Mouse (Mus musculus) embryonic facial prominence, embryonic 11.5 days (tissue): Measurements from ENCODE around the gene Slc20a1. TPM values are rescaled to one million over a fixed set of nuclear protein-coding genes. Genes with fewer than 3 reads are reported as not detected.

Experiments used
- ATAC-seq: fragments of 200-750 bp; cut with Nextera tagmentation; replicated peaks from 2 replicates; pipeline ENCODE4 v1.8.0; 2017; ENCODE audit warnings: low read depth; ENCODE audit not compliant: insufficient number of reproducible peaks, low FRiP score, low TSS enrichment
- DNase-seq: peaks from one replicate; pipeline ENCODE4 v3.0.0-alpha.2; 2015; ENCODE audit warnings: low spot score
- H3K27ac ChIP-seq: fragments of 300-500 bp; sonication (generic); replicated peaks from 2 replicates; pipeline ENCODE4 v1.5.1; 2014; ENCODE audit warnings: mild to moderate bottlenecking, low read depth, low read length, control low read depth
- H3K27me3 ChIP-seq: fragments of 300-500 bp; sonication (generic); 2 replicates; pipeline ENCODE4 v1.6.1; 2014; ENCODE audit warnings: mild to moderate bottlenecking, low read length, moderate library complexity, mixed read lengths; ENCODE audit not compliant: control insufficient read depth, insufficient read depth
- H3K36me3 ChIP-seq: fragments of 300-500 bp; sonication (generic); replicated peaks from 2 replicates; pipeline ENCODE4 v1.6.1; 2014; ENCODE audit warnings: low read depth, mild to moderate bottlenecking, low read length, moderate library complexity, mixed read lengths; ENCODE audit not compliant: control insufficient read depth, insufficient read depth
- H3K4me1 ChIP-seq: fragments of 300-500 bp; sonication (generic); 2 replicates; pipeline ENCODE4 v1.6.1; 2014; ENCODE audit warnings: low read length, mixed read lengths; ENCODE audit not compliant: control insufficient read depth, insufficient read depth
- H3K4me2 ChIP-seq: fragments of 300-500 bp; sonication (generic); 2 replicates; pipeline ENCODE4 v1.6.1; 2014; ENCODE audit warnings: low read depth, mild to moderate bottlenecking, control low read depth, low read length, moderate library complexity
- H3K4me3 ChIP-seq: fragments of 300-500 bp; sonication (generic); 2 replicates; pipeline ENCODE4 v1.5.1; 2014; ENCODE audit warnings: low read depth, low read length, control low read depth
- H3K9ac ChIP-seq: fragments of 300-500 bp; sonication (generic); replicated peaks from 2 replicates; pipeline ENCODE4 v1.6.1; 2014; ENCODE audit warnings: mild to moderate bottlenecking, control low read depth, low read length
- H3K9me3 ChIP-seq: fragments of 300-500 bp; sonication (generic); replicated peaks from 2 replicates; pipeline ENCODE4 v1.6.1; 2016; ENCODE audit warnings: mild to moderate bottlenecking, low read length, inconsistent platforms, mixed read lengths; ENCODE audit not compliant: control insufficient read depth
- WGBS: fragments of 180-500 bp; shearing (Covaris S2); extraction: QIAGEN DNeasy Blood & Tissue Kit; methylation state at CpG from one replicate; pipeline ENCODE4 v1.1.7; 2014; 5-methylcytosine and 5-hydroxymethylcytosine counted together
- polyA plus RNA-seq: library from polyadenylated mRNA; unstranded; fragments of >200 nt; fragmentation: Nextera tagmentation; extraction: Ambion mirVana; gene quantifications from 2 replicates; pipeline ENCODE4 v1.2.1, GENCODE M21; 2014

Gene Slc20a1
- polyA plus RNA-seq, 1 experiment from 2014 or later, result 51.6 TPM

DNA sequence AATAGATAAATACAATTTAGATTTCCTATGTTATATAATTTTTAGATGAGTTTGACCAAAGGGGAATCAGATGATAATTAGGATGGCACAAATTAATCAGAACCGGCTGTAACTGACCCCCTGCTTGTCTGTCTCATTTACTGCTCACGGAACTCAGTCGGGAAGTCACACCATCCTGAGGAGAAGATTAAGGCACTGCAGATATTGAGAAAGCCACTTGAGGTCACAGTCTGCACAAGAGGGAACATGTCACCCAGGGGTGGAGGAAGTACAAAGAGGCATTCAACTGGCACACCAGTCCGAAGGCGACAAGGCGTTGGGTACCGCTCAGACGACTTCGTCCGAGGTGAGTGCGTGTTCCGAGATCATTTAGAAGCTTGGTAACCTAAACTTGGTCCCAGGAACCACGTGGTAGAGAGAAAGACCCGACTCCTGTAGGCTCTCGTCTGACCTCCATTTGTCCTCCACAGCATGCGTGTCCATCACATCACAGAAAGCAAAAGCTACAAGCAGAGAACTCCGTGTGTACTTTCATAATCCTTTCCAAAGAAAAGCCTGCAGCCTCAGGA is 26.8 kb downstream of the Slc20a1 start:
- WGBS, result 90% methylated on average over 17 of the region's 17 CpGs
- Histone ChIP-seq H3K9ac (no peak overlapping the region), H3K27me3 (no peaks in the 10 kb centered on the region), H3K27ac (no peak overlapping the region), H3K4me3 (no peak overlapping the region), H3K4me2 (no peak overlapping the region), H3K9me3 (no peaks in the 10 kb centered on the region), H3K36me3 (no peaks in the 10 kb centered on the region), H3K4me1 (no peaks in the 10 kb centered on the region)
- ATAC-seq, result no peak
- no peak for DNase-seq

DNA sequence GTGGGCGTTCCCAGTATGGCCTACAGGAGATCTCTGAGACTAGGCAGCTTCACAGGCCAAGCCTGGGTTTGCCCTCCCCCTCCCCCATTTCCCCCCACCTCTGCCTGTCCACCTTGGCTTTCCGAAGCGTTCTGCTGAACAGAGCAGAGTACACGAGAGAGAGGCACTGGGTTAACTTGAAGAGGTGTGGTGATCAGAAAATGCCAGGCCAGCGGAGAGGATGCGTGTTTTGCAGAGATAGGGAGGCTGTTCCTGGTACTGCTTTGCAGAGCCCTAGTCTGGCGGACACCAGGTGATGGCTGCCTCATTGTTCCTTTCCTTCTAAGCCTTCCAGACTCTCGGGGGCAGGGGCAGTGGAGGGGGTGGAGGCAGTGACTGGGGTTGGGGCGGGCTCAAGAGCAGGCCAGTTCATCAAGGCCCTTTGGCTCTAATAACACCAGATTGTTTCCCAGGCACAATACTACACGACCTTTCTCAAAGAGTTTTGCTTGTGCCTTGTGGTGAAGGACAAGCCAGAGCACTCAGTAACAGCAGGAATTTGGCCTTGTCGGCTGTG is 27.8 kb downstream of the Slc20a1 start:
- Histone ChIP-seq H3K27ac (no peak overlapping the region), H3K9ac (no peak overlapping the region), H3K4me2 (no peak overlapping the region), H3K4me3 (no peak overlapping the region), H3K27me3 (no peaks in the 10 kb centered on the region), H3K9me3 (no peaks in the 10 kb centered on the region), H3K4me1 (no peaks in the 10 kb centered on the region), H3K36me3 (no peaks in the 10 kb centered on the region)
- WGBS, result 68% methylated on average over 11 of the region's 11 CpGs
- DNase-seq (no peak), ATAC-seq (peak; percentile 84)

DNA sequence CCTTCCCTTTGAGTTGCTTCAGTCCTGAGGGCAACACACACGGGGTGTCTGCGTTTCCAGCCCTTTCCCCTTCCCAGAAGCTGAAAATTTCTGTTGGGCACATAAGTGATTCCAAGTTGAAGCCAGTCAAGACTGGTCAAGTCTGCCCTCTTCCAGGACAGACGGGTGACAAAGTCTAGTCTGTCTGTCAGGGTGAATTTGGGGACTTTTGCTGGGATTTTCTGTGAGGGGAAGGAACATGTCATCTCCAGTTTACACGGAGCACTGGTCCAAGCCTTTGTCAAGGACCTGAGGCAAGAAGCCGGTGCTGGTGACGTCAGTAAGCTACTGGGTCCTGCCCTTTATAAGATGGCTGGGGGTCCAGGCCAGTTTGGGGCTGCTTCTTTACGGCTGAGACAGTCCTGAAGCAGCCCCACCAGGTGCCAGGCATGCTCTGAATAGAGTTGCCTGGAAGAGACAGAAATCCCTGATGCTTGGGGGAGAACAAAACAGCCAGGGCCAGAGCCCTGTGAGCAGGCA is 28.5 kb downstream of the Slc20a1 start:
- no peak for DNase-seq
- H3K27ac ChIP-seq, result no peak overlapping the region

DNA sequence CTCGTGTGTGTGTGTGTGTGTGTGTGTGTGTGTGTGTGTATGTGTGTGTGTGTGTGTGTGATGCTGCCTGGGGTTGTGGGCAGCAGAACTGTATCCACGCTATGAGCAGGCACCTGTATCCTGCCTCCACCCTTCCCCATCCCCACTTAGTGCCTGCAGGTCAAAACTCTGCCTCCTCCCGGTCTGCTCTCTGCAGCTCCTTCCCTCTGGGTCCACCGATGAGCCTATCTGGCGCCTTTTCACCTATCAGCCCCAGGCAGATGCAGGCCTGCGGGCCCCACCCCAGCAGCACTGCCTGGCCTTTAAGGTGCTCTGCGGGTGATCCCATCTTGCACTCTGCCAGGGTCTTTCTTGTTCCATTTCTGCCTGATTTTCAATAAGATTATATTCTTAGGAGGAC is 29.1 kb downstream of the Slc20a1 start:
- H3K9ac ChIP-seq, result no peak overlapping the region
- no peaks in the 10 kb centered on the region for H3K4me1 ChIP-seq
- ATAC-seq (no peak), DNase-seq (no peak)
- no peaks in the 10 kb centered on the region for H3K36me3 ChIP-seq
- no peak overlapping the region for H3K27ac ChIP-seq
- WGBS, result 75% methylated on average over 6 of the region's 7 CpGs
- no peaks in the 10 kb centered on the region for H3K9me3 ChIP-seq
- H3K27me3 ChIP-seq, result no peaks in the 10 kb centered on the region
- H3K4me2 ChIP-seq, result no peak overlapping the region
- no peak overlapping the region for H3K4me3 ChIP-seq

More for the DNA sequence above, 28.5 kb downstream of the Slc20a1 start:
- no peaks in the 10 kb centered on the region for H3K4me1 ChIP-seq
- no peaks in the 10 kb centered on the region for H3K27me3 ChIP-seq
- no peak overlapping the region for H3K4me3 ChIP-seq
- H3K36me3 ChIP-seq, result no peaks in the 10 kb centered on the region
- H3K9me3 ChIP-seq, result no peaks in the 10 kb centered on the region
- H3K4me2 ChIP-seq, result no peak overlapping the region
- no peak overlapping the region for H3K9ac ChIP-seq
- no peak for ATAC-seq
- WGBS, result 75% methylated on average over 7 of the region's 7 CpGs

DNA sequence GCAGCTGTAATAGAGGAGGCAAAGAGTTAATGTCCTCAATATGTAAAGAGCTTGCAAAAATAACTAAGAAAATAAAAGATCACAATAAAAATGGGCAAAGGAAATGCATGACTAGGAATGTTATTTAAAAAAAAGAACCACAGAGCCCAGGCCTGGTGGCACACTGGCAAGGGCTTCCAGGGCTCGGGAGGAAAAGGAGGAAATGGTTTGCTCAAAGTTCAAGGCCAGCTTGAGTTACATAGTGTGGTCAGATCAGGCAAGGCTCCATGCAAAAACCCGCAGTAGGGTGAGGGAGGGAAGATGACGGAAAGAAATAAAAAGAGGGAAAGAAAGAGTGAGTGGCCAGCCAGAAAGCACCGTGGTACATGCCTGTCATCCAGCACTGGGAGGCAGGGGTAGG is 30.0 kb downstream of the Slc20a1 start:
- Histone ChIP-seq H3K9me3 (no peaks in the 10 kb centered on the region), H3K4me1 (no peaks in the 10 kb centered on the region), H3K4me3 (no peak overlapping the region), H3K9ac (no peak overlapping the region), H3K27me3 (no peaks in the 10 kb centered on the region), H3K36me3 (no peaks in the 10 kb centered on the region), H3K4me2 (no peak overlapping the region), H3K27ac (no peak overlapping the region)
- DNase-seq (no peak), ATAC-seq (no peak)
- WGBS, result 81% methylated on average over 4 of the region's 4 CpGs

DNA sequence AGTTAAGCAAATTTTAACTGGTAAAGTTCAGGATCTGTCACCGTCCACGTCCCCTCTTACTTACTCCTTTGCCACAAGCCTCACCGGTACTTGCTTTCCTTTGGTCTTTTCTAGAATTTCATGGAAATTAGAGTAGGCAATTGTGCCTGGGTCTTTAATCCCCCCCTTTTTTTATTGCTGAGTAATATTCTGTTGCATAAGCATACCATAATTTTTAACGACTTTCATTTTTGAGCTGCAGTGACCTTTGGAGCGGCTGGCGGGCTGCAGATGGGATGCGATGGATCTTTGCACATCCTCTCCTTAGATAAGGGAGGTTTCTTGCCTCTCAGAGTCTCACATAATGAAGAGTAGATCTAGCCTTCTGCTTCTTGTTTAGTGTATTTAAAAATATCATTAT is 30.8 kb downstream of the Slc20a1 start:
- no peaks in the 10 kb centered on the region for H3K27me3 ChIP-seq
- H3K9me3 ChIP-seq, result no peaks in the 10 kb centered on the region
- H3K9ac ChIP-seq, result no peak overlapping the region
- H3K4me3 ChIP-seq, result no peak overlapping the region
- H3K27ac ChIP-seq, result no peak overlapping the region
- WGBS, result 92% methylated on average over 7 of the region's 7 CpGs
- H3K36me3 ChIP-seq, result no peaks in the 10 kb centered on the region
- no peaks in the 10 kb centered on the region for H3K4me1 ChIP-seq
- DNase-seq (no peak), ATAC-seq (no peak)
- no peak overlapping the region for H3K4me2 ChIP-seq

DNA sequence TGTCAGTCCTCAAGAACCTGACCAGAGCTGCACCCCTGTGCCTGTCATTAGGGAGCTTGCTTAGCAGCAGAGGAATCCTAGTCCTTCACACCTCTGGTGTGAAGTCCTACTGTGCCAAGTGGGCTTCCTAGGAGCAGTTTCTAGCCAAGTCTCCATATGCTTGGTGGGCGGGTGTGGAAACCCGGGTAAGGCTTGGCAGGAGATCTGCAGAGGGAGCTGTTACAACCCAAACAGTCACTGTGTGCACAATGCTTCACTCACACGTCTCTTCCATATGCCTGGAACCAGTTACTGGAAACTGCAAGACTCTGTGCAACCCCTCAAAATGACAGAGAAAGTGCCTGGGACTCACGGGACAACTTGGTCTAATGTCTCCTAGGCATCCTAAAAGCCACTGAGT is 33.5 kb downstream of the Slc20a1 start:
- H3K4me1 ChIP-seq, result no peaks in the 10 kb centered on the region
- no peaks in the 10 kb centered on the region for H3K36me3 ChIP-seq
- no peak overlapping the region for H3K9ac ChIP-seq
- 60% methylated on average over 4 of the region's 4 CpGs for WGBS
- DNase-seq, result no peak
- no peak for ATAC-seq
- no peak overlapping the region for H3K27ac ChIP-seq
- no peak overlapping the region for H3K4me3 ChIP-seq
- H3K27me3 ChIP-seq, result no peaks in the 10 kb centered on the region
- no peak overlapping the region for H3K4me2 ChIP-seq
- H3K9me3 ChIP-seq, result no peaks in the 10 kb centered on the region

DNA sequence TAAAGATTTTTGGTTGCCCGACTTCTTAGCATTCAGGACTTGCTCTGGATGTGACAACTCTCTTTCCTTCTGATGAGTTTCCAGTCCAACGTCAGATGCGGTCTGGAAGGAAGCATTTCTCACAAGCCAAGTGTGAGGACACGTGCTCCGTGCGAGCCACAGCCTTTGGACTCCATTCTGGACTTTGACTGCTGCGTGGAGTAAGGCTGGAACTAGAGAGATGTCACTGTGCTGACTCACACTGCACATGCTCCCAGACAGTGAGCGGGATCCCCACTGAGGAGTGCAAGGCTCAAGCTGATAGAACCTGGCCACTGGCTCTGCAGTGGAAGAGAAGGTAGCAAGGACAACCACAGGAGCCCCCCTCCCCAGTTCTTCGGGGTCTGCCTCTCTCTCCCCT is 33.9 kb downstream of the Slc20a1 start:
- H3K27ac ChIP-seq, result no peak overlapping the region

More for the DNA sequence above, 33.9 kb downstream of the Slc20a1 start:
- no peak overlapping the region for H3K9ac ChIP-seq
- no peaks in the 10 kb centered on the region for H3K4me1 ChIP-seq
- H3K9me3 ChIP-seq, result no peaks in the 10 kb centered on the region
- H3K4me3 ChIP-seq, result no peak overlapping the region
- no peaks in the 10 kb centered on the region for H3K36me3 ChIP-seq
- DNase-seq (no peak), ATAC-seq (no peak)
- no peak overlapping the region for H3K4me2 ChIP-seq
- WGBS, result 87% methylated on average over 9 of the region's 9 CpGs
- no peaks in the 10 kb centered on the region for H3K27me3 ChIP-seq
